Mouse (Mus musculus): ENCODE data around the gene Adgrg5. TPM values are rescaled to one million over a fixed set of nuclear protein-coding genes. Genes with fewer than 3 reads are reported as not detected.

The Adgrg5 gene
- polyA plus RNA-seq, 1 experiment from 2014 or later: 0.23 TPM

GRCm38 (mm10) chr8:94973786-94974185 lies 50.3 kb downstream of the Adgrg5 start:
- H3K27ac ChIP-seq: no peak overlapping the region
- no peaks in the 10 kb centered on the region for H3K27me3 ChIP-seq (ENCODE audit: control insufficient read depth, insufficient read depth, low read length)
- ATAC-seq (ENCODE audit: low FRiP score) (no peak), DNase-seq (ENCODE audit: low spot score) (no peak)
- peaks cover 19% of the 10 kb centered on the region for H3K4me1 ChIP-seq (replicated peaks; ENCODE audit: control insufficient read depth, insufficient read depth, low read length)
- H3K9ac ChIP-seq: no peak overlapping the region
- H3K9me3 ChIP-seq (ENCODE audit: control insufficient read depth, low read length): no peaks in the 10 kb centered on the region
- no peaks in the 10 kb centered on the region for H3K36me3 ChIP-seq (replicated peaks; ENCODE audit: control insufficient read depth, insufficient read depth)
- WGBS: 87% methylated on average over 9 of the region's 9 CpGs
- H3K4me3 ChIP-seq (replicated peaks; ENCODE audit: low read length): no peak overlapping the region
- H3K4me2 ChIP-seq (replicated peaks): no peak overlapping the region

DNA sequence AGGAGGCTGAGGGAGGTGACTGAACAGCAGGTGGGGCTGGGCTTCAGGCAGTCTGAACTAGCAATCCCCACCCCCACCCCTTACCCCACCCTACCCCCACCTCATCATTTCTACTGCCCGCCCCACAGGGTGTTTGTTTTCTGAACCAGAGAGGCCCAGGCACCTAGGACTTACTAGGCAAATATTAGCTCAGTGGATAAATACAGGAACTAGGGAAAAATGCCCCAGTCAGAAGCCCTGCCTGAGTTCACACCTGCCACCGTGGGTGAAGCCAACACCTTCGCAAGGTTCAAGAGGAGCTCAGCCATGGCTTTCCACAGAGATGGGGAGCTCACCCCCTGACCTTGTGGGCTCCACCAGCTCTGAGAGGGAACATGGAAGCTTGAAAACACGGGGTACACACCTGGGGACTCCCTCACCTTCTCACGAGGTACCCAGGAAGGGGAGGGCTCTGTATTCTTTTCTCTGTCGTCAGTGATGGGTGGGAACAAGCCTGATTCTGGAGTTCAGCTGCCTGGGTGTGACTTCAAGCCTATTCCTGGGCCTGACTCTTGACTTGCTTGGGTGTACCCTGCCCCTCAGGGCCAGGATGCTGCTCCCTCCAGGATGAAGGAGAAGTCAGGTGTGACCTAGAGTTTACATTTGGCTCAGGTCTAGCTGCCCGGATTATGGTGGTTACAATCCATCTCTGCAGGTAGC lies 51.1 kb downstream of the Adgrg5 start, which contains the start of gene Adgrg1:
Gene Adgrg1, plus strand, starts transcription at position 285 of the 699 bp plus-strand sequence.
- Histone ChIP-seq H3K36me3 (replicated peaks; ENCODE audit: control insufficient read depth, insufficient read depth) (no peaks in the 10 kb centered on the region), H3K27me3 (ENCODE audit: control insufficient read depth, insufficient read depth, low read length) (no peaks in the 10 kb centered on the region), H3K9me3 (ENCODE audit: control insufficient read depth, low read length) (no peaks in the 10 kb centered on the region), H3K9ac (no peak within 1 kb of the TSS), H3K4me3 (replicated peaks; ENCODE audit: low read length) (no peak within 1 kb of the TSS), H3K4me2 (replicated peaks) (no peak within 1 kb of the TSS), H3K27ac (no peak within 1 kb of the TSS), H3K4me1 (replicated peaks; ENCODE audit: control insufficient read depth, insufficient read depth, low read length) (peaks cover 19% of the 10 kb centered on the region)
- WGBS: 60% methylated on average over 7 of the region's 7 CpGs
- ATAC-seq (ENCODE audit: low FRiP score): no peak
- DNase-seq (ENCODE audit: low spot score): no peak

DNA sequence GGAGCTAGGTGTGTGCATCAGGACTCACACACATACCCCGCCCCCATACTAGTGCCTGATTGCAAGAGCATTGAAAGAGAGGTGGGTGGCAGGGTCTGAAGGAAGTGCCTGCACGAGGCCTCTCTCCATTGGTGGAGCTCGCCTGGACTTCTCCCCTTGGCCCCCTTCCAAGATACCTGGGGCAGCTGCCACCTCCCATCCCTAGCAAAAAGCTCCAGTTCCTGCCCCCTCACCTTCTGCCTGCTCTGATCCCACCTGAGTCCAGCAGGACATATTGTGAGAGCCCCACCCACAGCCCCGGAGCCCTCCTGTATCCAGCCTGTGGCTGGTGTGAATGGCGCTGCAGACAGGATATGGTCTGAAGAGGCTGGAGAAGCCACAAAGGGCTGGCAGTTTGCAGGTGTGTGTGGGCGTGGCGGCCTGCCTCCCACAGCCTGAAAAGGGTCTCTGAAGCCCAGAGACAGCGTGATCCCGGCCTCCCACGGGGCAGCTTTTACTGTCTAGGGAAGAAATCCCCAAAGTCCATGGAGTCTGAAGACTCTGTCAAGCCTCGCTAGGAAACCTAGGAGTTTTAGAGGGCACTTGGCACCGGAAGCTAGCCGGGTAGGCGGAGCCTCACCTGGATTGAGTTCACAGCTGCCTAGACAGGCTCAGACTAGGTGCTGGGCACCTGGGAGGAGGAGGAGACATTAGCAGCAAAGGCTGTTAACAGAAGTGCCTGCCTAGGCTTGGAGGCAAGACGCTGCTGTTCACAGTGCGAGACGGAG lies 53.3 kb downstream of the Adgrg5 start:
- Histone ChIP-seq H3K4me2 (replicated peaks) (peak overlapping the region; percentile 35), H3K27me3 (ENCODE audit: control insufficient read depth, insufficient read depth, low read length) (no peaks in the 10 kb centered on the region), H3K4me3 (replicated peaks; ENCODE audit: low read length) (peak overlapping the region; percentile 6; the same call in 1 of the 2 replicates), H3K36me3 (replicated peaks; ENCODE audit: control insufficient read depth, insufficient read depth) (no peaks in the 10 kb centered on the region), H3K9ac (peak overlapping the region; percentile 31), H3K27ac (peak overlapping the region; percentile 26; the same call in 1 of the 2 replicates), H3K4me1 (replicated peaks; ENCODE audit: control insufficient read depth, insufficient read depth, low read length) (peaks cover 32% of the 10 kb centered on the region), H3K9me3 (ENCODE audit: control insufficient read depth, low read length) (no peaks in the 10 kb centered on the region)
- DNase-seq (ENCODE audit: low spot score) (no peak), ATAC-seq (ENCODE audit: low FRiP score) (no peak)
- 22% methylated on average over 17 of the region's 17 CpGs for WGBS

DNA sequence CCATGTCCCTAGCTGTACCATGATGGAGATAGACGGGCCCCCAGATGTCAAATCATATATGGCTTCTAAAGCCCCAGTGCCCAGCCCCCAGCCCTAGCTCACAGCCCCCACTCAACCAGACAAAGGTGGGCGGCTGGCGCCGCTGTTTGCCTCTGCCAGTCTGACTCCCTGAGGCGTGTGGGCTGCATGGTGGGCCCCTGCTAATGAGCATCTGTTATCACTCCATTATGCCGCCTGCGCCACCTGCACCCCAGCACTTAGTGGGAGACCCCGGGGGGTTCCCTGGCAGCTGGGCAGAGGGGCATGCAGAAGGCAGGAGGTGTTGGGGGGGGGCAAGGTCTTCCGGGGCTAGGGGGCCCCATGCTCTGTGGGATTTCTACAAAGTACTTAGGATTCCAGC lies 54.6 kb downstream of the Adgrg5 start:
- H3K9me3 ChIP-seq (ENCODE audit: control insufficient read depth, low read length): no peaks in the 10 kb centered on the region
- peak overlapping the region; percentile 14 for H3K27ac ChIP-seq
- no peak overlapping the region; the same call in 1 of the 2 replicates for H3K4me2 ChIP-seq (replicated peaks)
- no peaks in the 10 kb centered on the region for H3K27me3 ChIP-seq (ENCODE audit: control insufficient read depth, insufficient read depth, low read length)
- ATAC-seq (ENCODE audit: low FRiP score): peak; percentile 45; the same call in 1 of the 2 replicates
- no peak for DNase-seq (ENCODE audit: low spot score)
- no peaks in the 10 kb centered on the region for H3K36me3 ChIP-seq (replicated peaks; ENCODE audit: control insufficient read depth, insufficient read depth)
- WGBS: 14% methylated on average over 9 of the region's 9 CpGs
- no peak overlapping the region for H3K4me3 ChIP-seq (replicated peaks; ENCODE audit: low read length)
- peaks cover 42% of the 10 kb centered on the region for H3K4me1 ChIP-seq (replicated peaks; ENCODE audit: control insufficient read depth, insufficient read depth, low read length)
- no peak overlapping the region for H3K9ac ChIP-seq

GRCm38 (mm10) chr8:94978593-94979319 lies 55.3 kb downstream of the Adgrg5 start:
- Histone ChIP-seq H3K4me2 (replicated peaks) (no peak overlapping the region; the same call in 1 of the 2 replicates), H3K9me3 (ENCODE audit: control insufficient read depth, low read length) (no peaks in the 10 kb centered on the region), H3K9ac (no peak overlapping the region), H3K27me3 (ENCODE audit: control insufficient read depth, insufficient read depth, low read length) (no peaks in the 10 kb centered on the region), H3K36me3 (replicated peaks; ENCODE audit: control insufficient read depth, insufficient read depth) (no peaks in the 10 kb centered on the region), H3K27ac (no peak overlapping the region; the same call in 1 of the 2 replicates), H3K4me3 (replicated peaks; ENCODE audit: low read length) (no peak overlapping the region), H3K4me1 (replicated peaks; ENCODE audit: control insufficient read depth, insufficient read depth, low read length) (peaks cover 48% of the 10 kb centered on the region)
- WGBS: 70% methylated on average over 13 of the region's 13 CpGs
- DNase-seq (ENCODE audit: low spot score): no peak
- ATAC-seq (ENCODE audit: low FRiP score): no peak

- no peak overlapping the region for H3K4me3 ChIP-seq (replicated peaks; ENCODE audit: low read length)
- H3K27ac ChIP-seq: no peak overlapping the region
- no peak for DNase-seq (ENCODE audit: low spot score)
- H3K9ac ChIP-seq: no peak overlapping the region
- 94% methylated on average over 5 of the region's 5 CpGs for WGBS
- no peak overlapping the region for H3K4me2 ChIP-seq (replicated peaks)
- peaks cover 59% of the 10 kb centered on the region for H3K4me1 ChIP-seq (replicated peaks; ENCODE audit: control insufficient read depth, insufficient read depth, low read length)
- no peaks in the 10 kb centered on the region for H3K36me3 ChIP-seq (replicated peaks; ENCODE audit: control insufficient read depth, insufficient read depth)
- no peaks in the 10 kb centered on the region for H3K27me3 ChIP-seq (ENCODE audit: control insufficient read depth, insufficient read depth, low read length)
- ATAC-seq (ENCODE audit: low FRiP score): no peak
- no peaks in the 10 kb centered on the region for H3K9me3 ChIP-seq (ENCODE audit: control insufficient read depth, low read length)
These were observed 56.7 kb downstream of the Adgrg5 start for GRCm38 (mm10) chr8:94980176-94980575.

- no peak overlapping the region for H3K27ac ChIP-seq
- no peak overlapping the region for H3K4me2 ChIP-seq (replicated peaks)
- 61% methylated on average over 8 of the region's 8 CpGs for WGBS
- no peak overlapping the region for H3K9ac ChIP-seq
- no peaks in the 10 kb centered on the region for H3K27me3 ChIP-seq (ENCODE audit: control insufficient read depth, insufficient read depth, low read length)
- no peak for ATAC-seq (ENCODE audit: low FRiP score)
- H3K9me3 ChIP-seq (ENCODE audit: control insufficient read depth, low read length): no peaks in the 10 kb centered on the region
- no peaks in the 10 kb centered on the region for H3K36me3 ChIP-seq (replicated peaks; ENCODE audit: control insufficient read depth, insufficient read depth)
- no peak for DNase-seq (ENCODE audit: low spot score)
- peaks cover 59% of the 10 kb centered on the region for H3K4me1 ChIP-seq (replicated peaks; ENCODE audit: control insufficient read depth, insufficient read depth, low read length)
- no peak overlapping the region for H3K4me3 ChIP-seq (replicated peaks; ENCODE audit: low read length)
These were observed 57.5 kb downstream of the Adgrg5 start for GRCm38 (mm10) chr8:94980976-94981375.

- no peak overlapping the region for H3K4me3 ChIP-seq (replicated peaks; ENCODE audit: low read length)
- ATAC-seq (ENCODE audit: low FRiP score): 0 out of 2 replicates have a peak, but pooled peaks have one; percentile 12
- H3K27me3 ChIP-seq (ENCODE audit: control insufficient read depth, insufficient read depth, low read length): no peaks in the 10 kb centered on the region
- H3K4me1 ChIP-seq (replicated peaks; ENCODE audit: control insufficient read depth, insufficient read depth, low read length): peaks cover 63% of the 10 kb centered on the region
- peak overlapping the region; percentile 55 for H3K27ac ChIP-seq
- no peaks in the 10 kb centered on the region for H3K36me3 ChIP-seq (replicated peaks; ENCODE audit: control insufficient read depth, insufficient read depth)
- H3K9ac ChIP-seq: no peak overlapping the region
- peak; percentile 56 for DNase-seq (ENCODE audit: low spot score)
- H3K9me3 ChIP-seq (ENCODE audit: control insufficient read depth, low read length): no peaks in the 10 kb centered on the region
- 36% methylated on average over 7 of the region's 7 CpGs for WGBS
- no peak overlapping the region for H3K4me2 ChIP-seq (replicated peaks)
These were observed 58.4 kb downstream of the Adgrg5 start for GRCm38 (mm10) chr8:94981848-94982247.

DNA sequence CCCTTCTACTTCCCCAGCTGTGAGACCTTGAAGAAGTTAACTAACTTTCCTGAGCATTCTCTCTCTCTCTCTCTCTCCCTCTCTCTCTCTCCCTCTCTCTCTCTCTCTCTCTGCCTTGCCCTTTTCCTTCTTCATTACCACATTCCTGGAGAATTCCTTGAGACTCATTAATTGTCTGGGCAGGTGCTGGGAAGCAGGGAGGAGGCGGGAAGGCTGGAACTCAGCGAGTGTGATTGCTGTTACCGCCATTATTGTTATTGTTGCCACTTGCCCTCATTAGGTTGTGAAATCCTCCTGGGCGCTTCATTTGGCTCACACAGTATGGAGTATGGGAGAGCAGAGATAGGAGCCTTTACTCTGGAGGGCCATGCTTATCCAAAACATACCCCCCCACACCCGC lies 59.7 kb downstream of the Adgrg5 start:
- ATAC-seq (ENCODE audit: low FRiP score) (no peak), DNase-seq (ENCODE audit: low spot score) (no peak)
- H3K27ac ChIP-seq: peak overlapping the region; percentile 66
- no peaks in the 10 kb centered on the region for H3K9me3 ChIP-seq (ENCODE audit: control insufficient read depth, low read length)
- no peak overlapping the region; the same call in 1 of the 2 replicates for H3K4me2 ChIP-seq (replicated peaks)
- no peaks in the 10 kb centered on the region for H3K27me3 ChIP-seq (ENCODE audit: control insufficient read depth, insufficient read depth, low read length)
- H3K9ac ChIP-seq: no peak overlapping the region
- H3K36me3 ChIP-seq (replicated peaks; ENCODE audit: control insufficient read depth, insufficient read depth): no peaks in the 10 kb centered on the region
- WGBS: 14% methylated on average over 5 of the region's 5 CpGs
- H3K4me1 ChIP-seq (replicated peaks; ENCODE audit: control insufficient read depth, insufficient read depth, low read length): peaks cover 55% of the 10 kb centered on the region
- no peak overlapping the region for H3K4me3 ChIP-seq (replicated peaks; ENCODE audit: low read length)
